Comparison of ENCODE assay signal across 12 mouse cellular contexts in genomic region chr2:34193276-34193675, GRCm38 (mm10).
A peak's percentile ranks its signal among the peaks of the same experiment; 100 is the strongest.
DNase-seq lines count a peak whose midpoint lies in the region; ATAC-seq and TF ChIP-seq lines count a peak whose summit lies in the region.
"Had no signal": no experiment of that assay in that cellular context is flagged by ENCODE, and none has a peak within 500 bp of the region (broad histone marks: within the 10 kb centered on the region; RNA-seq: fewer than 3 reads in every experiment).

No protein-coding gene starts in this region.

- peaks cover 9% of the 10 kb centered on the region for H3K36me3 ChIP-seq in midbrain, embryonic 10.5 days
- H3K36me3 ChIP-seq in midbrain, postnatal 0 days (ENCODE audit: insufficient read depth, low read length) = no peaks in the 10 kb centered on the region; the same call in 1 of the 2 replicates
- H3K36me3 ChIP-seq in midbrain, embryonic 14.5 days (ENCODE audit: control insufficient read depth, insufficient read depth, low read length) = no peaks in the 10 kb centered on the region; the same call in 1 of the 2 replicates
- peaks cover 5% of the 10 kb centered on the region; the same call in 1 of the 2 replicates for H3K36me3 ChIP-seq in limb, embryonic 10.5 days

- H3K4me3 ChIP-seq in midbrain, embryonic 10.5 days = no peak overlapping the region
- no peak overlapping the region for H3K4me3 ChIP-seq in midbrain, postnatal 0 days (ENCODE audit: low read depth, low read length)
- no peak overlapping the region for H3K4me3 ChIP-seq in cerebellum, adult 2 months (replicated peaks; ENCODE audit: insufficient read depth, low read depth, low read length)
- no peak overlapping the region for H3K4me3 ChIP-seq in midbrain, embryonic 14.5 days (replicated peaks; ENCODE audit: low read depth, low read length)
- no peak overlapping the region for H3K4me3 ChIP-seq in limb, embryonic 10.5 days

- TF ChIP-seq POLR2A in cerebellum, adult 2 months (IDR thresholded peaks at IDR 0.05; ENCODE audit: borderline replicate concordance, insufficient read depth, low read length) = no peak

- H3K4me2 ChIP-seq in midbrain, postnatal 0 days (ENCODE audit: low read depth, low read length, poor library complexity, severe bottlenecking) = no peak overlapping the region
- H3K4me2 ChIP-seq in midbrain, embryonic 14.5 days (ENCODE audit: low read length) = no peak overlapping the region
- H3K4me2 ChIP-seq: lung, embryonic 14.5 days had no signal

- no peak for TF ChIP-seq CTCF in midbrain, postnatal 0 days (IDR thresholded peaks at IDR 0.05)
- TF ChIP-seq CTCF in cerebellum, adult 2 months (IDR thresholded peaks at IDR 0.05; ENCODE audit: borderline replicate concordance, insufficient read depth, low read depth, low read length) = no peak

- ATAC-seq in midbrain, postnatal 0 days (ENCODE audit: low FRiP score) = no peak
- no peak for ATAC-seq in midbrain, embryonic 14.5 days (ENCODE audit: low FRiP score, low TSS enrichment)
- ATAC-seq in granulocyte monocyte progenitor cell, adult 5-6 weeks (replicated peaks; ENCODE audit: poor library complexity, severe bottlenecking) = no peak

- H3K9ac ChIP-seq in midbrain, postnatal 0 days (replicated peaks; ENCODE audit: low read length, poor library complexity, severe bottlenecking) = no peak overlapping the region
- no peak overlapping the region for H3K9ac ChIP-seq in midbrain, embryonic 14.5 days (replicated peaks; ENCODE audit: low read length)
- H3K9ac ChIP-seq: lung, embryonic 14.5 days had no signal

- no peaks in the 10 kb centered on the region for H3K27me3 ChIP-seq in midbrain, embryonic 10.5 days (ENCODE audit: low read depth, poor library complexity, severe bottlenecking)
- no peaks in the 10 kb centered on the region for H3K27me3 ChIP-seq in midbrain, postnatal 0 days (ENCODE audit: insufficient read depth, low read length)
- no peaks in the 10 kb centered on the region for H3K27me3 ChIP-seq in cerebellum, adult 2 months (ENCODE audit: control insufficient read depth, insufficient read depth, low read length)
- no peaks in the 10 kb centered on the region for H3K27me3 ChIP-seq in midbrain, embryonic 14.5 days (ENCODE audit: control insufficient read depth, insufficient read depth, low read length)
- H3K27me3 ChIP-seq in limb, embryonic 10.5 days (ENCODE audit: low read depth, poor library complexity, severe bottlenecking) = no peaks in the 10 kb centered on the region

- H3K27ac ChIP-seq in midbrain, embryonic 10.5 days (replicated peaks) = 0 out of 2 replicates have a peak overlapping the region, but pooled peaks have one; percentile 9
- H3K27ac ChIP-seq in midbrain, postnatal 0 days (ENCODE audit: low read depth, low read length) = no peak overlapping the region
- H3K27ac ChIP-seq in cerebellum, adult 2 months (ENCODE audit: insufficient read depth, low read length) = 0 out of 2 replicates have a peak overlapping the region, but pooled peaks have one; percentile 6
- H3K27ac ChIP-seq in midbrain, embryonic 14.5 days (replicated peaks; ENCODE audit: low read depth, low read length) = peak overlapping the region; percentile 43; the same call in 1 of the 2 replicates
- H3K27ac ChIP-seq in limb, embryonic 10.5 days = no peak overlapping the region

- 94% methylated on average over 5 of the region's 5 CpGs for WGBS in midbrain, embryonic 10.5 days
- 39% methylated on average over 5 of the region's 5 CpGs for WGBS in midbrain, postnatal 0 days
- 3% methylated on average over 5 of the region's 5 CpGs for WGBS in cerebellum, adult 2 months
- 63% methylated on average over 5 of the region's 5 CpGs for WGBS in midbrain, embryonic 14.5 days
- 77% methylated on average over 5 of the region's 5 CpGs for WGBS in limb, embryonic 10.5 days

- no peaks in the 10 kb centered on the region for H3K4me1 ChIP-seq in midbrain, embryonic 10.5 days
- H3K4me1 ChIP-seq in midbrain, postnatal 0 days (ENCODE audit: insufficient read depth, low read length) = peaks cover 9% of the 10 kb centered on the region; the same call in 1 of the 2 replicates
- H3K4me1 ChIP-seq in cerebellum, adult 2 months (ENCODE audit: control insufficient read depth, insufficient read depth, low read length) = peaks cover 8% of the 10 kb centered on the region
- peaks cover 19% of the 10 kb centered on the region; the same call in 1 of the 2 replicates for H3K4me1 ChIP-seq in midbrain, embryonic 14.5 days (ENCODE audit: control insufficient read depth, insufficient read depth, low read length)
- H3K4me1 ChIP-seq in limb, embryonic 10.5 days = peaks cover 10% of the 10 kb centered on the region; the same call in 1 of the 2 replicates

- H3K9me3 ChIP-seq in midbrain, embryonic 10.5 days (replicated peaks) = no peaks in the 10 kb centered on the region
- no peaks in the 10 kb centered on the region for H3K9me3 ChIP-seq in midbrain, postnatal 0 days (ENCODE audit: low read length)
- H3K9me3 ChIP-seq in midbrain, embryonic 14.5 days (ENCODE audit: control insufficient read depth, low read length) = no peaks in the 10 kb centered on the region
- H3K9me3 ChIP-seq in limb, embryonic 10.5 days (replicated peaks) = no peaks in the 10 kb centered on the region

- no peak for DNase-seq in midbrain, embryonic 10.5 days (ENCODE audit: low spot score)
- no peak for DNase-seq in midbrain, postnatal 0 days (ENCODE audit: low spot score)
- peak; percentile 75 to 89 for DNase-seq in cerebellum, adult 2 months
- peak; percentile 52 to 70 for DNase-seq in cerebellum, postnatal 36 days
- peak; percentile 43 for DNase-seq in midbrain, embryonic 14.5 days
- DNase-seq in ovary, adult 18-20 months (ENCODE audit: low spot score) = no peak
- no peak for DNase-seq in limb, embryonic 10.5 days (ENCODE audit: low spot score)
- DNase-seq: adrenal gland, postnatal 10 days; heart, postnatal 14 days; kidney, adult 9 months had no signal

Comparison
In these comparisons a context has a peak if more than half of its experiments do, and no peak if none do; other contexts are left out.
1. DNase-seq: peak in cerebellum, adult 2 months (2 of 2), cerebellum, postnatal 36 days (2 of 2) and midbrain, embryonic 14.5 days (single experiment); none in midbrain, embryonic 10.5 days (single experiment), midbrain, postnatal 0 days (single experiment), ovary, adult 18-20 months (single experiment) and limb, embryonic 10.5 days (single experiment).
2. H3K27ac ChIP-seq: peak in midbrain, embryonic 10.5 days (single experiment), cerebellum, adult 2 months (single experiment) and midbrain, embryonic 14.5 days (single experiment); none in midbrain, postnatal 0 days (single experiment) and limb, embryonic 10.5 days (single experiment).